In the genomic region with DNA sequence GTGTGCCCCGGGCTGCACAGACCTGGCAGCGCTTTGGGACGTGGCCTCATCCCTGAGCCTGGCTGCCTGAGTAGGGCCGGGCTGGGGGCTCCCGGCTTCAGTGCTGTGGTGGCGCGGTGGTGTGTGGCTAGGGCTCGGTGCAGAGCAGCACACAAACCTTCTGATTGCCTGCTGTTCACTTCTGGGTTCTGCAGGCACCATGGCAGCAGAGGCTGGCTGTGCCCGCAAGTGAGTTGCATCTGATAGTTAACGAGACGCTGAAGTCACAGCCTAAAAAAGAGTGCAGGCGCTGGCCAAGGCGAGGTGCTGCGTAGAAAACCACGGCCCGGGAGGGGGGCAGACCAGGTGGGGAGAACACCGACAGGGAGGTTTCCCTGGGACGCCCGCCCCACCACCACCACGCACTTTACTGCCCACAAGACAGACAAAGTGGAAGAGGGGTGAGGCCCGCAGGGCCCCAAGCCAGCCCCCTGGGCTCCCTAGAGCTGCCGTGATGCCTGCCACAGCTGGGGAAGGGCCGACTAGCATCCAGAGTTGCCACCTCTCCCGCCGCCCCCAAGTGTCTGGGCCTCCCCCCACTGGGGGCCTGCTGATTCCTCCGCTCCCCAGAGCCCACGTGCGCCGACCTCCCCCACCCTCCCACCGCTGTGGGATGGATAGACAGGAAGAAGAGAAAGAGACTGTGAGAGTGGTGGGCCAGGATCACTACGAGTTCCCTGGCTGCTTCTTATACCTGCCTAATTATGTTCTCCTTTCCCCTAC, we compare ENCODE assay signal across 8 mouse cellular contexts. TPM values are rescaled to one million over a fixed set of nuclear protein-coding genes. Genes with fewer than 3 reads are reported as not detected.
DNase-seq lines count a peak whose midpoint lies in the region; ATAC-seq and TF ChIP-seq lines count a peak whose summit lies in the region.

No protein-coding gene starts in this region.

- no peak for TF ChIP-seq POLR2A in limb, embryonic 14.5 days (IDR thresholded peaks at IDR 0.05; ENCODE audit: borderline replicate concordance, extremely low read depth, insufficient read depth, insufficient read length)
- no peak for TF ChIP-seq POLR2A in olfactory bulb, adult 2 months (IDR thresholded peaks at IDR 0.05; ENCODE audit: insufficient read depth, low read depth, low read length)

- peak; percentile 71 for ATAC-seq in lung, embryonic 14.5 days (ENCODE audit: insufficient read depth)
- ATAC-seq in limb, embryonic 14.5 days (ENCODE audit: low FRiP score, low read depth), result peak; percentile 50

- 24% methylated on average over 30 of the region's 31 CpGs for WGBS in lung, embryonic 14.5 days
- WGBS in limb, embryonic 14.5 days, result 22% methylated on average over 27 of the region's 31 CpGs
- WGBS in olfactory bulb, adult 2 months, result 47% methylated on average over 31 of the region's 31 CpGs

- no peak overlapping the region for H3K27ac ChIP-seq in lung, embryonic 14.5 days (ENCODE audit: low read depth)
- no peak overlapping the region for H3K27ac ChIP-seq in limb, embryonic 14.5 days (replicated peaks; ENCODE audit: low read depth, low read length)
- H3K27ac ChIP-seq in olfactory bulb, adult 2 months (ENCODE audit: insufficient read depth, low read depth, low read length), result no peak overlapping the region

- H3K9ac ChIP-seq in lung, embryonic 14.5 days, result peak overlapping the region; percentile 48
- H3K9ac ChIP-seq in limb, embryonic 14.5 days (ENCODE audit: low read depth, low read length, severe bottlenecking), result peak overlapping the region; percentile 62

- H3K4me3 ChIP-seq in lung, embryonic 14.5 days (ENCODE audit: low read depth, low read length), result peak overlapping the region; percentile 31
- peak overlapping the region; percentile 39 for H3K4me3 ChIP-seq in erythroblast, embryonic 14.5 days (replicated peaks)
- peak overlapping the region; percentile 35 for H3K4me3 ChIP-seq in limb, embryonic 14.5 days (replicated peaks; ENCODE audit: low read length)
- H3K4me3 ChIP-seq in olfactory bulb, adult 2 months (ENCODE audit: insufficient read depth, low read depth, low read length), result 0 out of 2 replicates have a peak overlapping the region, but pooled peaks have one; percentile 2

- TF ChIP-seq CTCF in lung, embryonic 14.5 days (IDR thresholded peaks at IDR 0.05; ENCODE audit: low read depth), result no peak
- TF ChIP-seq CTCF in olfactory bulb, adult 2 months (IDR thresholded peaks at IDR 0.05; ENCODE audit: insufficient read depth, low read depth, low read length), result no peak

- no peaks in the 10 kb centered on the region for H3K4me1 ChIP-seq in lung, embryonic 14.5 days (ENCODE audit: insufficient read depth)
- H3K4me1 ChIP-seq in erythroblast, embryonic 14.5 days (ENCODE audit: control insufficient read depth), result no peaks in the 10 kb centered on the region
- peaks cover 8% of the 10 kb centered on the region; the same call in 1 of the 2 replicates for H3K4me1 ChIP-seq in limb, embryonic 14.5 days (ENCODE audit: control insufficient read depth, insufficient read depth, low read length)
- H3K4me1 ChIP-seq in olfactory bulb, adult 2 months (ENCODE audit: control insufficient read depth, insufficient read depth, low read length), result peaks cover 7% of the 10 kb centered on the region; the same call in 1 of the 2 replicates

- no peaks in the 10 kb centered on the region for H3K27me3 ChIP-seq in lung, embryonic 14.5 days (ENCODE audit: insufficient read depth, low read length)
- H3K27me3 ChIP-seq in erythroblast, embryonic 14.5 days (ENCODE audit: control insufficient read depth), result no peaks in the 10 kb centered on the region
- no peaks in the 10 kb centered on the region for H3K27me3 ChIP-seq in limb, embryonic 14.5 days (ENCODE audit: control insufficient read depth, insufficient read depth, low read length)

- no peaks in the 10 kb centered on the region for H3K9me3 ChIP-seq in lung, embryonic 14.5 days (ENCODE audit: low read depth, low read length)
- H3K9me3 ChIP-seq in erythroblast, embryonic 14.5 days (ENCODE audit: control insufficient read depth, low read length), result peaks cover 14% of the 10 kb centered on the region
- 0 out of 2 replicates have a peak, but pooled peaks cover 5% of the 10 kb centered on the region for H3K9me3 ChIP-seq in limb, embryonic 14.5 days (ENCODE audit: control insufficient read depth, low read length)

- peak overlapping the region; percentile 68 for H3K4me2 ChIP-seq in lung, embryonic 14.5 days
- peak overlapping the region; percentile 75 for H3K4me2 ChIP-seq in limb, embryonic 14.5 days (replicated peaks; ENCODE audit: low read depth, low read length, severe bottlenecking)

- intact Hi-C loops in left cerebral cortex, postnatal 4 days (cut with DNase I), result no loop called here

- no peaks in the 10 kb centered on the region for H3K36me3 ChIP-seq in lung, embryonic 14.5 days (ENCODE audit: insufficient read depth)
- H3K36me3 ChIP-seq in erythroblast, embryonic 14.5 days (ENCODE audit: control insufficient read depth), result no peaks in the 10 kb centered on the region
- H3K36me3 ChIP-seq in limb, embryonic 14.5 days (ENCODE audit: control insufficient read depth, insufficient read depth, low read length), result no peaks in the 10 kb centered on the region

- DNase-seq in lung, embryonic 14.5 days, result peak; percentile 10
- no peak for DNase-seq in lung, postnatal 10 days
- no peak for DNase-seq in limb, embryonic 14.5 days (ENCODE audit: low spot score)
- no peak for DNase-seq in left cerebral cortex, postnatal 4 days
- no peak for DNase-seq in left cerebral cortex, adult 11 months (ENCODE audit: low spot score)
- DNase-seq in cerebellum, adult 11-12 months, result no peak

RNA-seq across cellular contexts. Expression of gene Gm281, which starts 19.2 kb away (rescaled TPM):
- 0.05 TPM in 1 of 2 replicates, not detected in the other for polyA plus RNA-seq in lung, embryonic 14.5 days (2014; fragmentation: Nextera tagmentation; extraction: Ambion mirVana)
- polyA plus RNA-seq in erythroblast, embryonic 14.5 days (2012), result not detected in 2 replicates
- polyA plus RNA-seq in limb, embryonic 14.5 days (2012; rRNA removed), result 0.03 TPM in 1 of 2 replicates, not detected in the other
- 0.08 TPM in 2 replicates for polyA plus RNA-seq in limb, embryonic 14.5 days (2014; fragmentation: Nextera tagmentation; extraction: Ambion mirVana)
- not detected in 2 replicates for polyA plus RNA-seq in olfactory bulb, adult 2 months (2012; ENCODE audit: insufficient read depth, insufficient read length, low replicate concordance, missing spikeins)
- not detected for total RNA-seq in left cerebral cortex, postnatal 4 days (2021)

RNA-seq across cellular contexts. Expression of gene Atxn7, which starts 27.8 kb away (rescaled TPM):
- 6.0 and 6.9 TPM in 2 replicates for polyA plus RNA-seq in lung, embryonic 14.5 days (2014; fragmentation: Nextera tagmentation; extraction: Ambion mirVana)
- 0.09 and 0.29 TPM in 2 replicates for polyA plus RNA-seq in erythroblast, embryonic 14.5 days (2012)
- polyA plus RNA-seq in limb, embryonic 14.5 days (2012; rRNA removed), result 18.7 and 26.7 TPM in 2 replicates
- polyA plus RNA-seq in limb, embryonic 14.5 days (2014; fragmentation: Nextera tagmentation; extraction: Ambion mirVana), result 6.4 and 8.8 TPM in 2 replicates
- not detected in 2 replicates for polyA plus RNA-seq in olfactory bulb, adult 2 months (2012; ENCODE audit: insufficient read depth, insufficient read length, low replicate concordance, missing spikeins)
- 10 to 100 TPM; 18.4 to 22.7 TPM for total RNA-seq in left cerebral cortex, postnatal 4 days (2021)

RNA-seq across cellular contexts. Expression of gene Thoc7, which starts 28.2 kb away (rescaled TPM):
- 193 and 204 TPM in 2 replicates for polyA plus RNA-seq in lung, embryonic 14.5 days (2014; fragmentation: Nextera tagmentation; extraction: Ambion mirVana)
- 0.68 and 0.86 TPM in 2 replicates for polyA plus RNA-seq in erythroblast, embryonic 14.5 days (2012)
- polyA plus RNA-seq in limb, embryonic 14.5 days (2012; rRNA removed), result 89.4 and 116 TPM in 2 replicates
- 194 and 195 TPM in 2 replicates for polyA plus RNA-seq in limb, embryonic 14.5 days (2014; fragmentation: Nextera tagmentation; extraction: Ambion mirVana)
- polyA plus RNA-seq in olfactory bulb, adult 2 months (2012; ENCODE audit: insufficient read depth, insufficient read length, low replicate concordance, missing spikeins), result 449 TPM in 1 of 2 replicates, not detected in the other
- total RNA-seq in left cerebral cortex, postnatal 4 days (2021), result 100 to 1,000 TPM; 118 to 119 TPM
